In genomic region chr6:101215436-101215791, GRCm38 (mm10) we compare ENCODE assay signal across 9 mouse cellular contexts.
A peak's percentile ranks its signal among the peaks of the same experiment; 100 is the strongest.
DNase-seq lines count a peak whose midpoint lies in the region; ATAC-seq lines count a peak whose summit lies in the region.
"Had no signal": no experiment of that assay in that cellular context is flagged by ENCODE, and none has a peak within 500 bp of the region (broad histone marks: within the 10 kb centered on the region; RNA-seq: fewer than 3 reads in every experiment).

No protein-coding gene starts in this region.

- WGBS in forebrain, embryonic 13.5 days: 46% methylated on average over 16 of the region's 16 CpGs
- WGBS in heart, embryonic 12.5 days: 45% methylated on average over 16 of the region's 16 CpGs

- no peak overlapping the region for H3K4me3 ChIP-seq in forebrain, embryonic 13.5 days
- no peak overlapping the region for H3K4me3 ChIP-seq in heart, embryonic 12.5 days
- H3K4me3 ChIP-seq: hindbrain, embryonic 15.5 days had no signal

- peak overlapping the region; percentile 25 for H3K4me2 ChIP-seq in forebrain, embryonic 13.5 days
- H3K4me2 ChIP-seq in heart, embryonic 12.5 days: peak overlapping the region; percentile 42; the same call in 1 of the 2 replicates
- H3K4me2 ChIP-seq: hindbrain, embryonic 15.5 days had no signal

- peak; percentile 8 to 34 for DNase-seq in layer of hippocampus, adult 18-20 months (ENCODE audit: low spot score in 2 of 2)
- DNase-seq in layer of hippocampus, postnatal 25 days (ENCODE audit: extremely low spot score in 1 of 2, low spot score in 1 of 2): no peak
- peak; percentile 45 for DNase-seq in lung, postnatal 14 days
- no peak for DNase-seq in cerebellum, adult 9-10 months
- DNase-seq in thymus, postnatal 10 days (ENCODE audit: low spot score in 2 of 2): no peak

- no peaks in the 10 kb centered on the region for H3K36me3 ChIP-seq in forebrain, embryonic 13.5 days (ENCODE audit: poor library complexity, severe bottlenecking)
- H3K36me3 ChIP-seq in heart, embryonic 12.5 days: no peaks in the 10 kb centered on the region
- H3K36me3 ChIP-seq: G1E; hindbrain, embryonic 15.5 days had no signal

- peak; percentile 78 for ATAC-seq in forebrain, embryonic 13.5 days
- ATAC-seq in heart, embryonic 12.5 days (ENCODE audit: insufficient number of reproducible peaks, low FRiP score): peak; percentile 42; the same call in 1 of the 2 replicates

- H3K9ac ChIP-seq in forebrain, embryonic 13.5 days: no peak overlapping the region
- no peak overlapping the region for H3K9ac ChIP-seq in heart, embryonic 12.5 days
- H3K9ac ChIP-seq: hindbrain, embryonic 15.5 days had no signal

- 0 out of 2 replicates have a peak overlapping the region, but pooled peaks have one; percentile 31 for H3K27ac ChIP-seq in forebrain, embryonic 13.5 days
- H3K27ac ChIP-seq in heart, embryonic 12.5 days (ENCODE audit: poor library complexity, severe bottlenecking): no peak overlapping the region
- H3K27ac ChIP-seq: hindbrain, embryonic 15.5 days had no signal

- peaks cover 30% of the 10 kb centered on the region for H3K4me1 ChIP-seq in forebrain, embryonic 13.5 days
- peaks cover 19% of the 10 kb centered on the region for H3K4me1 ChIP-seq in heart, embryonic 12.5 days (replicated peaks)

- H3K9me3 ChIP-seq in forebrain, embryonic 13.5 days (replicated peaks): no peaks in the 10 kb centered on the region
- no peaks in the 10 kb centered on the region for H3K9me3 ChIP-seq in heart, embryonic 12.5 days (replicated peaks)
- H3K9me3 ChIP-seq: hindbrain, embryonic 15.5 days had no signal

- no peaks in the 10 kb centered on the region for H3K27me3 ChIP-seq in forebrain, embryonic 13.5 days
- no peaks in the 10 kb centered on the region for H3K27me3 ChIP-seq in heart, embryonic 12.5 days (replicated peaks)
- H3K27me3 ChIP-seq: hindbrain, embryonic 15.5 days had no signal

Comparison
In these comparisons a context has a peak if more than half of its experiments do, and no peak if none do; other contexts are left out.
1. DNase-seq: peak in layer of hippocampus, adult 18-20 months (2 of 2) and lung, postnatal 14 days (single experiment); none in layer of hippocampus, postnatal 25 days (0 of 2), cerebellum, adult 9-10 months (single experiment) and thymus, postnatal 10 days (0 of 2).